Mouse (Mus musculus) urinary bladder, adult 2 months (tissue): ENCODE data around the gene Mapk8ip2. TPM values are rescaled to one million over a fixed set of nuclear protein-coding genes. Genes with fewer than 3 reads are reported as not detected.

Experiments used
- DNase-seq: peaks from one replicate; pipeline ENCODE4 v3.0.0; 2022; ENCODE audit warnings: low spot score
- polyA plus RNA-seq: library from polyadenylated mRNA; depleted of rRNA; stranded (reverse); fragments of >200 nt; gene quantifications from 2 replicates; pipeline ENCODE4 v1.2.3, GENCODE M21; 2012

Gene Mapk8ip2
- polyA plus RNA-seq, 1 experiment: 0.25 TPM

DNA sequence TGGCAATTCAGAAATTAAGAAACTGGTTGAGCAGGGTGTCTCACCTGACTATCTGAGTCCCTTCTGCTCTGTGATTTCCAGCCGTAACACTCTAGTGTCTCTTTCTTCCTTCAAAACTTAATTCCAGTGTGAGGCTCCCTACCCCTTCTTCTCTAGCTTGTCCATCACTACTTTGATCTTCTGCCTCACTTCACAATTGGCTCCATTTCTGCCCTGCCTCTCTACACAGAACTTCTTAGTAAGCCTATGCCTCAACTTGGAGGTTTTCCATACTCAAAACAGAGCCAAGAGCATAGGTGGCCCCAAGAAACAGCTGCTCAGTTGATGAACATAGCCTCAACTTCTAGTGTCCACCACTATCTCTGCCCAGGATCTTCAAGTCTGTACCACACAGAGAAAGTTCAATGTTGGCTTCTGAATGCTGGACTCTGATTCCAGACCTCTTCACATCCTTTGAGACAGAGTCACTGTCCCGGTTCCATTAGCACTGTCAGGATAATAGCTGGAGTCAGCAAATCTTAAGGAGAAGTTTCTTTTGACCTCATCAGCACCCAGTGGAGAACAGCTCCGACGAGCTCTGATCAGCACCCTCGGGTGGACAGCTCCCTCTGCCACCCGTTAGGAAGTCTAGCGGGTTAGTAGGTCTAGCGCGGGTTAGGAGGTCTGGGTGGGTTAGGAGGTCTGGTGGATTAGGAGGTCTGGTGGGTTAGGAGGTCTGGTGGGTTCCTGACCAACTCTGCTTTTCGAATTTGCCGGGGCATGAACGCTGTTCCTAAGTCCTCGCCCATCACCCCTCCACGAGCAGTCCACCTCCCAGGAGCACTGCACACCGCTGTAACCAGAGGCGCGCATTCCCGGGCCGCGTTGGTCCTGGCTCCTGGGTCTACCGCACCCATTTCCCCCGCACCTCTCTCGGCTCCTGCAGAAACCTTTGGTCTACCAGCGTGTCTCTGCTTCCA, 528 bp upstream of the Mapk8ip2 start:
- DNase-seq: no peak

DNA sequence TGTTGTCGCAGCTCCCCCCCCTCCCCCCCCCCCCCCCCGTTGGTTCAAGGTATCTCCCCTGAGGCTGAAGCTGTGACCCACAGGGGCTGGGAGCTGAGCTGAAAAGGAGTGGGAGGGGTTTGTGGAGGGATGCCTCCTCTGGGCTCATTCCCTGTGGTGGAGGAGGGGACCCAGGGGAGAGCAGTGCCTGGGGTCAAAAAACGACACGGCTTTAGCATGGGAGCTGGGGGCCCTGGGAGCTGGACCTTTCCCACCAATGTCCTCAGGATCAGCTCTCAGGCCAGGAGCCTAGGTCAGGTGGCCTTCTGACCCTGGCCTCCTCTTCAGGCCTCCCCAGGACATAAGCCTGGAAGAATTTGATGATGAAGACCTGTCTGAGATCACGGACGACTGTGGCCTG, 1.1 kb downstream of the Mapk8ip2 start:
- no peak for DNase-seq

DNA sequence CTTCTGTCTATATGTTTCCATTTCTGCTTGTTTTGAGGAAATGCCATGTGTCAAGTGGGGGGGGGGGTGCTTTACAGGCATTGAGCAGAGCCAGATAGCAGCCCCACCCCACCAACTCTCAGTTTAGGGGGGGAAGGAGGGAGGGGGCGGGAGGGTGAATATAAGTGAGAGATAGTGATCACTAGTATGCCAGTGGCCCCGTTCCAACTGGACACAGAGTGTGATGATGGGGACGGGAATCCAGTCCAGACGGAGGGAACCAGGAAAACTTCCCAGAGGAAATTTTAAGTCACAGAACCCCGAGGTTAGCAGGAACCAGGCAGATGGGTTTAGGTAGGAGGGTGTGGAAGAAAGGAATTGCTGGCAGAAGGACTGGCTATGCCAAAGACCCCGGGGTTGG, 1.9 kb downstream of the Mapk8ip2 start:
- DNase-seq: no peak

DNA sequence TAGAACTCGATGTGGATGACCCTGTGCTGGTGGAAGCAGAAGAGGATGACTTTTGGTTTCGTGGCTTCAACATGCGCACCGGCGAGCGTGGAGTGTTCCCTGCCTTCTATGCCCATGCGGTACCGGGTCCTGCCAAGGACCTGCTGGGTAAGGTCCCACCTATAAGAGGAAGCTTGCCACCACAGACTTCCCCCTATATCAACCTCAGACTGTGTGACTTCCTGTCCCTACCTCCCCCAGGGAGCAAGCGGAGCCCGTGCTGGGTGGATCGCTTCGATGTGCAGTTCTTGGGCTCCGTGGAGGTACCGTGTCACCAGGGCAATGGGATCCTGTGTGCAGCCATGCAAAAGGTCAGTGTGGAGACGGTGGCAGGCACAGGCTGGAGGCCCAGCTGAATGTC, 5.2 kb downstream of the Mapk8ip2 start:
- no peak for DNase-seq

DNA sequence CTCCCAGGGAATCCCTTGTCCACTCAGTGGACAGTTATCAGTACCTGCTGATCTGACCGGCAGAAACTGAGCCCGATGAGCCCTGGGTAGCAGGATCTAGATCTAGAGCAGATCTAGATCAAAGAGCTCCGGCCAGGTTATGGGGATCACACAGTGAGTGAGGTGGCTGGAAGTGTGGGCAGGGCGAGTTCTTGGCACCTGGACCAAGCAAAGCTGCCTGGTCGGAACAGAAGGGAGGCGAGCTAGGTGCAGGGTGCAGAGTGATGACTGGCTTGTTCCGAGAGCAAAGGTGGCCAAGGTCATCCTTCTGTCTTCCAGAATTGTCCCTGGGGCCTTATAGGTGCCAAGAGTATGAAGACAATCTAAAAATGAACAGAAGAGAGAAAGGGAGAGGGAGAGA, 6.1 kb downstream of the Mapk8ip2 start:
- no peak for DNase-seq

DNA sequence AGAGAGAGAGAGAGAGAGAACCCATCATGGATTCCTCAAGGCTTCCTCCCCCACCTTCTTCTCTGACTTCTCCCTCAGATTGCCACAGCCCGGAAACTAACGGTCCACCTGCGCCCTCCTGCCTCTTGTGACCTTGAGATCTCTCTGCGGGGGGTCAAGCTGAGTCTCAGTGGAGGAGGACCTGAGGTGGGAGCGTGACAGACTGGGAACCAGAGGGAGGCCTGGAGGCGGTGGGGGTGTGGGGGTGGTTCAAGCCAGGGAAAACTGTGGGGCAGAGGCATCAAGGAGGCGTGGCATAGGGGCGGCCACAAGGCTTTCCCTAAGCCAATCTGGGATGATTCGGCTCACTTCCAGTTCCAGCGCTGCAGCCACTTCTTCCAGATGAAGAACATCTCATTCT, 6.6 kb downstream of the Mapk8ip2 start:
- DNase-seq: no peak

DNA sequence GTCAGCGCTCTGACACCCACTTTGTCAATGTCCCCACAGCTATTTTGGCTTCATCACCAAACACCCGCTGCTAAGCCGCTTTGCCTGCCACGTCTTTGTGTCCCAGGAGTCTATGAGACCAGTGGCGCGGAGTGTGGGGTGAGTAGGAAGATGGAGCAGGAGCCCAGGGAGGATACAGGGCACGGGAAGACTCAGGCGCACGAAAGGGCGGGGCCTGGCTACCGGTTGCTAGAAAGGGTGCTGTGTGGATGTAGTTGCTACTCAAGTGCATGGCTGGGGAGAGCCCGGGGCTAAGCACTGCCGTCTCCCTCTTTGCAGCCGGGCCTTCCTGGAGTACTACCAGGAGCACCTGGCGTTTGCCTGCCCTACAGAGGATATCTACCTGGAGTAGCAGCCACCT, 7.6 kb downstream of the Mapk8ip2 start:
- DNase-seq: no peak

DNA sequence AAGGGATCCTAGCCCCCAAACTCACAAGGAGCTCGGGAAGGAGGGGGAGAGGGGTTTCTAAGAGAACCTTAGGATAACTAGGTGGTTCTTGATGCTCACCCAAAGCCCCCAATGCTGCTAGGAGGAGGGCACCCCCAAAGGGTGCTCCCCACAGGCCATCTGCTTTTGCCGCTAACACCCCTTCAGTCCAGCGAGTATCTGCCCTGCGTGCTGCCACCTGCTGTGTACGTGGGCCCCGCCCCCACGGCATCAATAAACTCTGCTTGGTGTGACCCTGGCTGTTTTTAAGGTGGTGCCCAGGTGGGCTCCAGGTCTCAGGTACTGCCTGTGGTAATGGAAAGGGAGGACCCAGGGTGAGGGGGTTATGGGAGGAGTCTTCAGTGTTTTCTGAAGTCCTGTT, 8.5 kb downstream of the Mapk8ip2 start:
- no peak for DNase-seq

DNA sequence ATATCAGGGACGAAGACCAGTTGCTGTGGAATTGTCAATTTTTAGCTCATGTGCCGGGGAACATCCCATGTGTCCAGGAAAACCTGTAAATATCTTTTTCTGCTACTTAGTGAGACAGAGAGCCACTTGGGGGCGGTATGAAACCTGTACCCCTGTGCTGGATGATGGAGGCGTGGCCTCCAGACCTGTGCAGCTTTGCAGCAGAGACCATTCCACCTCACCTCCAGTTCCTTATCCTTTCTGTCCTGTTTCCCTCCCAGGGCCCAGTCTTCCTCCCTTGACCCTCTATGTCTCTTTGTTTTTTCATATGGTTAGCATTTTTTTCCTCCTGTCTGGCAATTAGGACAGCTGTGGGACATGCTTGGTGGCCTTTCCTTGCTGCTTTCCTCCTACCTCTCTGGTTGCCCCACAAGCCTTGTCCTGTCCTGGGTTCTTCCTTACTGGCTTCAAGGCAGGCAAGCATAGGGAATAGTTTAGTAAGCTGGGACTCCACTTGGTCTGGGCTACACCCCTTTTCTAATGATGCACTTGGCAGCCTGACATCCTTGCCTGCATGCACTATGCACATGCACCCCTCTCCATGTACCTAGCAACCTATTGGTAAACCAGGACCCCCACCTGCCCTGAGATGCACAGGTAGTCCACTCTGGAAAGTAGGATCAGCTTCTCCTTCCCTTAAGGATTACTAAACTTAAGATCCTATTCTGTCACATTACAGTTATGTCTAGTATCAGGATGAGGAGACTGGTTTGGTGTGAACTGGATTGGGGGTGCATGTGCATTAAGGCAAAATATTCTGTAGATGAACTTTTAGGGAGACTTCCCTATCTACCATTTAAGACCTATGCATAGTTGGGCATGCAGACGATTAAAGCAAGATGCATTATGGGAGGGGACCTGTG, 9.9 kb downstream of the Mapk8ip2 start:
- DNase-seq: no peak

DNA sequence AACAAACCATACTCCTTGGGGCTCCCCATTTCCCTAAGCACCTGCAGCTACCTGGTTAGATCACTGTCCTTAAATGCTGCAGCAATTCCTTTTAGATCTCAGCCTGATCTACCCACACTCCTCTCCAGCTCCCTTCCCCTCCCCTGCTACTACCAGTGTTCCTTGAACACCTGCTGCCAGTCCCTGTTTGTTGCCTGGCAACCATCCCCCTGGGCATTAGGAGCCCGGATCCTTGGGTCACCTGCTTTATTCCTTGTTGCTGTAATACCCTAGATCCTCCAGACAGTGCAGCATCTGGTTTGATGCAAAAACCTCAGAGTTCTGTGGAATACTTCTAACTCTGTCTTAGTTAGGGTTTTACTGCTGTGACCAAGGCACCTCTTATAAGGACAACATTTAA, 11.3 kb downstream of the Mapk8ip2 start:
- no peak for DNase-seq

DNA sequence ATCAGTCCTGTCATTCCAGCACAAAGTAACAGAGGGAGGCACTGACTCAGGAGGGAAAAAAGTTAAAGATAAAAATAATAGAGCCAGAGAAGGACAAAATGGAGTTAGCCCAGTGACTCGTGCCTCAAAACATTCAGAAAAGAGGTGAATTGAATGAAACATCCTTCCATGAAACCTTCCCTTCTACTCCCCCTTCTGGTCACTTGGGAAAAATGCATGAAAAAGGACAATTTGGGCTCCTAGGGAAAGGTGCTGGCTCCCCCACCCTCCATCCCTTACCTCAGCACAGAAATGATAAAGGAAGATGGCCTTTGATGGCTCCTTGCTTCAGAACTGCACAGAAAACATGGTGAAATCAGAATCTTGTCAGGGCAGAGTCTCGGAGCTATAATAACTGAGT, 14.9 kb downstream of the Mapk8ip2 start:
- no peak for DNase-seq

DNA sequence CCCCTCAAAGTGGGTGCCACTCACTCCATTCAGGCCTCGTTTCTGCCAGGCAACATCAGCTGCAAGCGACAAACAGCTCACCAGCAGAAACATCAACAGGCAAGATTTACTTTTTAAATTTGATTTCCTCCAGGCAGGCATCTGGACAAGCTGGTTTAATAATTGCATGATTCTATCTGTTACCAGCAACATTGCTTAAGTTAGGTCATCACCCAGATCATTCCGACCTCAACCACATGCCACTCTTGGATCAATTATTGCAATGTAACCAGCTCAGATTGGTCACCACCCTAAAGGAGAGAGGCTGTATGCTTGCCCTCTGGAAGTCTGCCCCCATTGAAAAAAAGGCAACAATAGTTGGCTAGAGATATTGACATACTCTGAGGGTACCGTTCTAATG, 17.8 kb downstream of the Mapk8ip2 start:
- no peak for DNase-seq

DNA sequence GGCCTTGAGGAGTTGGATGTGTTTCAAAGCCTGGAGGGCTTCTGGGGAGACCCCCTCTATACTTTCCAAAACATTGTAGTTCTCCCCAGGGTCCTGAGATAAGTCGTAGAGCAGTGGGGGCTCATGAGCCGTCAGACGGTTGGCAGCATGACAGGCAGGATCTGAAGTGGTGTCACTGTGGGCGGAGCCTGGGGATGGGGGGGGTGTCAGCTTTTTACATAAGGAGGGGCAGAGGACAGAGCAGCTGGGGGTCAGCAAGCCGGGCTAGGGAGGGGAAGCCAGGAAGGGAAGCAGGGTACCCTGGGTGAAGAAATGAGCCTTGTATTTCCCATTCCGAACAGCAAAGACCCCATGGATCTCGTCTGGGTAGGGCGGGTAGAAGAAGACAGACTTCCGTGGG, 19.7 kb downstream of the Mapk8ip2 start:
- no peak for DNase-seq

DNA sequence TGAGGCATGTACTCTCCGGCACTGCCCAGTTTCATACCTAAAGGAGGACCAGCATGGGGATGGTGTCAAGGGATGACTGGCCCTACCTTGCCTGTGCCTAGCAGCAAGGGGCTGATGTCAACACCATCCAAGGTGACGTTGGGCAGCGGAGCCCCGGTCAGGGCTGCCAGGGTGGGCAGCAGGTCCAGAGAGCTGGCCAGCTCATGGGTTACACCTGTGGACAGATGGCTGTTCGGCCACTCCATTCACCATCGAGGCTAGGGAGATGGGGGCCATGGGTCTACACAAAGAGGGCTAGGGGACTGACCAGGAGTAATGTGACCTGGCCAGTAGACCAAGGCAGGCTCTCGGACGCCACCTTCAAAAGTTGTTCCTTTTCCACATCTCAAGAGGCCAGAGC, 20.2 kb downstream of the Mapk8ip2 start:
- no peak for DNase-seq

DNA sequence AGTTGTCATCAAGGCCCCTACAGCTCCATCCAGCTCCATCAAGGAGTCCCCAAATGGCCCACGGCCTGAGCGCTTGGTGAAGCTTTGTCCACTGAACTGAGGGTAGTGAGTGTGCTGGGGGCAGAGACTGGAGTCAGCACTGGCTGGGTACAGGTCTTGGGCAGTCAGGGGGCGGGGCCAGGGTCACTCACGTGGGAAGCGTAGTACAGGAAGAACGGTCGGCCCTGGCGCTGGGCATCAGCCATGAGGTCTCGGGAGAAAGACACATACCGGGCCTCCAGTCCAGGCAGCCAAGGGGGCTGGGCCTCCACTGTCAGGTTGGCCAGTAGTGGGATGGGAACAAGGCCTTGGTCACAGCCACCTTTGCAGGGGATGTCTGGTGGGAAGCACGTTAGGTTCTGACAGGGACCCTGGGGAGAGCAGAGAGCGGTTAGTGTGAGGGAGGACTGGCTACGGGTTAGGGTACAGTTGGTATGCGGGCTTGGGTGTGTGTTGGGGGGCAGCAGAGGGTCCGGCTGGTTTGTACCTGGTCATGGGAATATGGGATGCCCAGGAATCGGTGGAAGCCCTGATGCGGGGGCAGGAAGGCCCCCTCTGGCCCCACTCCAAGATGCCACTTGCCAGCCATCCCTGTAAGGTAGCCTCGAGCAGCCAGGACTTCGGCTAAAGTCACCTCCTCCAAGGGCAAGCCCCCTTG, 21.0 kb downstream of the Mapk8ip2 start:
- no peak for DNase-seq

DNA sequence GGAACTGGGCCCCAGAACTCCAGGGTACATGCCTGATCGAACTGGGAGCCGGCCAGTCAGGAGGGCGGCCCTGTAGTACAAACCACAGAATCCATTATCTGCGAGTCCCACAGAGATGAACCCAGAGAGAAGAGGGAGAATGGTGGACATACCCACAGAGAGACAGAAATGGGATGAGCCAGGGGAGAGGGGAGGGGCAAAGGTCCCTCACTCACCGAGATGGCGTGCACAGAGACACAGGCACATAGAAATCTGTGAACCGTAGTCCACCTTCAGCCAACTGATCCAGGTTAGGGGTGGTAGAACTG, 21.5 kb downstream of the Mapk8ip2 start:
- no peak for DNase-seq

DNA sequence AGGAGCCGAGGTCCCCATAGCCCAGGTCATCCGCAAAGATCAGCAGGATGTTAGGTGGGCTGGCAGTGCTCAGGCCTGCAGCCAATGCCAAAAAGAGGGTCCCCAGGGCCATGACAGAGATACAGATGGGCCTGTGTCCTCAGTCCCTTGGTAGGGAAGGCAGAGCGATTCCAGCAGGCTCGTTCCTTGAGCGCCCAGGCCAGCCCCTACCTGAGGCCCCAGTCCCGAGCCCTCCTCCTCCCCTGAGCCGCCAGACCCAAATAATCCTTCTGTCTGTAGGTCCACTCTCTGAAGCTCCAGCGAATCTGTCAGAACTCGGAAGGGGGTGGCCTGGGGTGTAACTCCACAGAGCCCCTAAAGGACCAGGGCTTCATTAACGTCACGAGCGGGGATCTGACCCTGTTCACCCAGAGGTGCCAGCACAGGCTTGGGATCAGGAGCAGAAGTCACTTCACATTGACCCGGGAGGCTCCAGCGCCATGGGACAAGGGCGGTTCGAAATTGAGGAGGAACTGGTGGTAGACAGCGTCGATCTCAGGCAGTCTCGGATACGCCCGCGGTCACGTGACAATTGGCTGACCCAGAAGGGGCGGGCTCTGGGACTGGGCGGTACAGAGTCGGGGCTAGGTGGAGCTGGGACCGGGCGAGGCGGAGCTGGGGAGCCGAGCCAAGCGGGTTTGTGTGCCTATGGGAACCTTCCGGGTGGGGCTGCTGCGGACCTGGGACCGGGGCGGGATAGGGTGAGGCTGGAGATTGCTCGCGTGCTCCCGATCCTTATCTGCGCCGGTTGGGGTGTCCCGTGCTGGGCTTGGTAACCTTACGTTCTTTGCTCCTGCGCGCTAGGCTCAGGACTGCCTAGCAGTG, 22.1 kb downstream of the Mapk8ip2 start:
- DNase-seq: peak; percentile 82

DNA sequence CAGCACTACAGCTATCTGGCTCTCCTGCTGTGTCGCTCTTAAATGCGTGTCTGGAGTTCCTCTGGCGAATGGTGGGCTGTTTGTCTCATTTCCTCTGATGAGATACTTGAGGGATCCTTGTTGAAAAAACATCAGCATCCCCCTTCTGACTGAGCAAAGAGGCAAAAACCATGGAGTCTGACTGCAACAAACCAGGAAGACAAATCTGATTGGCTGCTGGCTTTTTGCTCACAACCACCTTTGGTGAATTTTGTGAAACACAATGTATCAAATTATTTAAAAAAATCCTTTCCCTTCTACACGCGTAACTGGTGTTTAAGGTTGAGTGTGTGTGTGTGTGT, 22.7 kb downstream of the Mapk8ip2 start:
- DNase-seq: no peak

DNA sequence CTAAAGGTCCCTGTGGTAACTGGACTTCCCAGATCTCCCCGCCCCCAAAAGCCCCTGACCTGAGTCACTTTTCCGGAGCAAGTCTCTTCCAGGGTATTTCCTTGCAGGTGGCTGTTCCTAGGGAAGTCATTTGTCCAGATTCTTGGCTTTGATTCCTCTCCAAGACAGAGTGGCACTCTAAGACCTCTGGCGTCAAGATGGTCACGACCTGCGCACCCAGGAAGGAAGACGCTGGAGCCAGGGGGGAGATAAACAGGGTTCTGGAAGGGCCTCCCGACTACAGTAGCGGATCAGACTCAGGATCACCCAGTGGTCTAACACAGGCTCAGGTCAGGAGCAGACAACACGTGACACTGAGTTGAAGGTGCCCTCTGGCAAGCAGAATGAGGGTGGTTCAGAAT, 23.4 kb downstream of the Mapk8ip2 start, which contains the start of gene Arsa:
Gene Arsa (minus strand): TSS at position 335 of the 401 bp plus-strand sequence.
- no peak for DNase-seq

DNA sequence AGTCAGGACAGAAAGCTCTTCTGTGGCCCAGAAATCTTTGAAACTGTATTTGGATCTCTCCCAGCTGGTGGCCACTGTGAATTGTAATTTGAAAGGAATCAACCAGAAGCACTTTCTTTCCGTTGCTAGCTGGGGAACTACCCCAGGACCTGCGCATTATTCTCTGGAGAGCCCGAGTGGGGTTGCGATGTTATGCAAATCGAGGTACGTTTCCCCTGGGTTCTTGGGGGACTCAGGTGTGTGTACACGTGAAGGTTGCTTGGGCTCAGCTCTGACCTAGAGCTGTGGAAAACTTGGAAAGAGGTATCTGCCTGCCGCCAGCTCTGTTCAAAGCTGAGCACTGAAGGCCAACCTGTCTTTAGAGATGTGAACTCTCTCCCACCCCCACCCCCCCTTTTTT, 24.1 kb downstream of the Mapk8ip2 start:
- no peak for DNase-seq

DNA sequence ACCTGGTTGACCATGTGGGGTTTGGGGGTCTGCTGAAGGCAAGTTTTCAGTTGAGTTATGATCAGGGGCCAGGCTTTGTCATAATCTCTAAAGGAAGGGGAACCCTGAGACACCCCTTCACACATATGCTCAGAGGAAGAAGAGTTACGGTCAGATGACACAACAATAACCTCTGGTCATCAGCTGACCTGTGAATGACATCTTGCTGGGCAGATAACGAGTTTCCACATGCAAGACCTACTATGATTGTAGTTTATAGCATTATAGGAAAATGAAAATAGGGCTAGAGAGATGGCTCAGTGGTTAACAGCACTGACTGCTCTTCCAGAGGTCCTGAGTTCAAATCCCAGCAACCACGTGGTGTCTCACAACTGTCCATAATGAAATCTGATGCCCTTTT, 24.9 kb downstream of the Mapk8ip2 start:
- DNase-seq: no peak
